Mouse (Mus musculus) thymus, adult 2 months (tissue): Measurements from ENCODE around the gene Znrf3. TPM values are rescaled to one million over a fixed set of nuclear protein-coding genes. Genes with fewer than 3 reads are reported as not detected.

ENCODE experiments used
- DNase-seq: peaks from one replicate; pipeline ENCODE4 v3.0.0; 2021
- H3K27ac ChIP-seq: fragments of 200-500 bp; 2 replicates; pipeline ENCODE4 v1.5.1; 2012; ENCODE audit warnings: low read length, control low read depth; ENCODE audit not compliant: control insufficient read depth, insufficient read depth
- H3K27me3 ChIP-seq: fragments of 200-500 bp; 2 replicates; pipeline ENCODE4 v1.6.1; 2012; ENCODE audit warnings: mild to moderate bottlenecking, low read length, moderate library complexity, mixed read lengths; ENCODE audit not compliant: control insufficient read depth, insufficient read depth
- H3K36me3 ChIP-seq: fragments of 200-500 bp; 2 replicates; pipeline ENCODE4 v1.6.1; 2012; ENCODE audit warnings: mild to moderate bottlenecking, low read length, moderate library complexity; ENCODE audit not compliant: control insufficient read depth, insufficient read depth
- H3K4me1 ChIP-seq: fragments of 200-500 bp; replicated peaks from 2 replicates; pipeline ENCODE4 v1.6.1; 2012; ENCODE audit warnings: low read length; ENCODE audit not compliant: control insufficient read depth, insufficient read depth
- H3K4me3 ChIP-seq: fragments of 200-500 bp; 2 replicates; pipeline ENCODE4 v1.5.1; 2012; ENCODE audit warnings: mild to moderate bottlenecking, low read length, control low read depth, moderate library complexity; ENCODE audit not compliant: control insufficient read depth, insufficient read depth
- CTCF ChIP-seq: fragments of 200-500 bp; IDR thresholded peaks from 2 replicates; pipeline ENCODE4 v1.5.1; 2012; ENCODE audit warnings: mild to moderate bottlenecking, control low read depth, low read length, moderate library complexity, borderline replicate concordance; ENCODE audit not compliant: control insufficient read depth, poor library complexity, insufficient read depth; ENCODE audit errors: extremely low read depth
- POLR2A ChIP-seq: fragments of 200-500 bp; IDR thresholded peaks from 2 replicates; pipeline ENCODE4 v1.6.1; 2012; ENCODE audit warnings: mild to moderate bottlenecking, low read length, control low read depth, moderate library complexity; ENCODE audit not compliant: control insufficient read depth, poor library complexity, insufficient read depth; ENCODE audit errors: extremely low read depth
- WGBS: fragments of 180-500 bp; shearing (Covaris S2); methylation state at CpG from one replicate; pipeline ENCODE4 v1.1.7; 2018; 5-methylcytosine and 5-hydroxymethylcytosine counted together
- polyA plus RNA-seq: library from polyadenylated mRNA; depleted of rRNA; stranded (reverse); fragments of >200 nt; gene quantifications from 2 replicates; pipeline ENCODE4 v1.2.3, GENCODE M21; 2012

The Znrf3 gene
- polyA plus RNA-seq, 1 experiment: 17.3 TPM

DNA sequence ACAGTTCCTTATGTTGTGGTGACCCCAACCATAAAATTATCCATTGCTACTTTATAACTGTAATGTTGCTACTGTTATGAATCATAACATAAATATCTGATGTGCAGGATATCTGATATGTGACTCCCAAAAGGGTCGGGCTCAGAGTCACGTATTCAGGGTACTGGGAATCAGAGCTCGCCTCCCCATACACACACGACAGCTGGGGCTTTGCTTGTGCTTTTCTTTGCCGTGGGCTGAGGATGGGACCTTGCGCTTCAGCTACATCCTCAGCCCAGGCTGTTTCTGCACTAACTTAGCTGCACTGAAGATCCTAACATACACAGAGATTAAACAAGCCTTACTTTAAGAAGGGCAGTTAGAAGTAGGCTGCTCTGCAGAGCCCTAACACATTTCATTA, 193.5 kb downstream of the Znrf3 start:
- peak overlapping the region; percentile 3; the same call in 1 of the 2 replicates for H3K27ac ChIP-seq
- H3K4me3 ChIP-seq: no peak overlapping the region
- no peak for DNase-seq
- peaks cover 54% of the 10 kb centered on the region for H3K4me1 ChIP-seq
- no peaks in the 10 kb centered on the region for H3K27me3 ChIP-seq
- 36% methylated on average over 6 of the region's 6 CpGs for WGBS
- TF ChIP-seq CTCF (no peak), POLR2A (no peak)
- H3K36me3 ChIP-seq: no peaks in the 10 kb centered on the region

DNA sequence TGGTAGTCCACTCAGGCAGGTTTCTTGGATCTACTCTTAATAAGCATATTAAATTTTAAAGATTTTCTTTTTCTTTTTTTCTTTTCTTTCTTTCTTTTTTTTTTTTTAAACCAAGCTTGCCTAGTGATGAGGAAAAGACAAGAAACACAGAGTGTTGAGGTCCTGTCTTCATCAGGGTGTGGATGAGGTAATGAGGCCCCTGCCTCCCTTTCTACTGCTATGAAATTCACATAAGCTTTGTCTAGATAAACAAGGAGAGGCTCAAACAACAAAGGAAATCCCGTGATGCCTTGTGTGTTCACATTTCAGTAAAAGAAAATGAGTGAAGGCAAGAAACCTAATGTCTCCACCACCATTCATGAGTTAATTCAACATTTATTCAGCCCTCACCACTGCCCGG, 196.4 kb downstream of the Znrf3 start:
- no peak for DNase-seq
- H3K4me1 ChIP-seq: peaks cover 58% of the 10 kb centered on the region
- TF ChIP-seq POLR2A (no peak), CTCF (no peak)
- peak overlapping the region; percentile 93 for H3K27ac ChIP-seq
- peaks cover 6% of the 10 kb centered on the region for H3K36me3 ChIP-seq
- no peaks in the 10 kb centered on the region for H3K27me3 ChIP-seq
- WGBS: 65% methylated on average over 2 of the region's 2 CpGs
- H3K4me3 ChIP-seq: no peak overlapping the region

DNA sequence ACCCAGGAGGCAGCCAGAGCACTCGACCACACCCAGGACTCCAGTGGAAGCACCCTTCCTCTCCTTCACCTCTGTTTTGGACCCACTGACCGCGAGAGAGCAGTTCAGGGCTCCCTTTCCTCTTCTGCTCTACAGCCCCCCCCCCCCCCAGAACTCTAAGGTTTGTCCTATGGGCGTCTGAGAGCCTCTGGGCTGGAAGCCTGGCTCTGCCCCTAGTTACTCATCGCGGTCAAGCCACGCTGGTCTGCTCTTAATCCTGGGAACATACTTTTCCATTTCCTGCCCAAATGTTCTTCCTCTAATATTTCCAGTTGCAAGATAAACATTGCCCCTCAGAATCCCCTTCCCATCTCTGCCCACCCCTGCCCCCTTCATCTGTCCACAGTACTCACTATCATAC, 199.2 kb downstream of the Znrf3 start:
- no peaks in the 10 kb centered on the region for H3K27me3 ChIP-seq
- peaks cover 31% of the 10 kb centered on the region for H3K36me3 ChIP-seq
- H3K27ac ChIP-seq: no peak overlapping the region
- WGBS: 92% methylated on average over 7 of the region's 7 CpGs
- DNase-seq: no peak
- no peak overlapping the region for H3K4me3 ChIP-seq
- TF ChIP-seq CTCF: no peak
- no peak for TF ChIP-seq POLR2A
- peaks cover 45% of the 10 kb centered on the region for H3K4me1 ChIP-seq

DNA sequence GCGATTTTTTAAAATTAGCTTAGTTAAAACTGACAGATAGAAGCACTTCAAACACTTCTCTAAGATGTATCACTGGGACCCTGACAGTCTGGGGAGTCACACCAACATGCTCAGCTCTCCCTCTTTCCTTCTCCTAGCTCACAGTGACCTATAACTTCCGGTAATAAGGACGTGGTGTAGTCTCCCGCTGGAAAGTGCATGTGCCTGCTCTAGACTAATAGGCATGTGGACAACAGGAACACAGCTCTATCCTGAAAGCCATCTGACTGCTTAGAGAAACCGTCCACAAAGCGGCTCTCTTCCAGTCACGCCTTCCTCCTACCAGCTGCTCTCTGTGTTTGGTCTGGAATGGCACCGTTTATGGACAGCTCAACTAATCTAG, 199.9 kb downstream of the Znrf3 start:
- H3K4me1 ChIP-seq: peaks cover 46% of the 10 kb centered on the region
- TF ChIP-seq CTCF: no peak
- no peak for TF ChIP-seq POLR2A
- H3K27me3 ChIP-seq: no peaks in the 10 kb centered on the region
- 72% methylated on average over 8 of the region's 8 CpGs for WGBS
- no peak overlapping the region for H3K4me3 ChIP-seq
- H3K36me3 ChIP-seq: peaks cover 34% of the 10 kb centered on the region
- H3K27ac ChIP-seq: no peak overlapping the region
- no peak for DNase-seq

DNA sequence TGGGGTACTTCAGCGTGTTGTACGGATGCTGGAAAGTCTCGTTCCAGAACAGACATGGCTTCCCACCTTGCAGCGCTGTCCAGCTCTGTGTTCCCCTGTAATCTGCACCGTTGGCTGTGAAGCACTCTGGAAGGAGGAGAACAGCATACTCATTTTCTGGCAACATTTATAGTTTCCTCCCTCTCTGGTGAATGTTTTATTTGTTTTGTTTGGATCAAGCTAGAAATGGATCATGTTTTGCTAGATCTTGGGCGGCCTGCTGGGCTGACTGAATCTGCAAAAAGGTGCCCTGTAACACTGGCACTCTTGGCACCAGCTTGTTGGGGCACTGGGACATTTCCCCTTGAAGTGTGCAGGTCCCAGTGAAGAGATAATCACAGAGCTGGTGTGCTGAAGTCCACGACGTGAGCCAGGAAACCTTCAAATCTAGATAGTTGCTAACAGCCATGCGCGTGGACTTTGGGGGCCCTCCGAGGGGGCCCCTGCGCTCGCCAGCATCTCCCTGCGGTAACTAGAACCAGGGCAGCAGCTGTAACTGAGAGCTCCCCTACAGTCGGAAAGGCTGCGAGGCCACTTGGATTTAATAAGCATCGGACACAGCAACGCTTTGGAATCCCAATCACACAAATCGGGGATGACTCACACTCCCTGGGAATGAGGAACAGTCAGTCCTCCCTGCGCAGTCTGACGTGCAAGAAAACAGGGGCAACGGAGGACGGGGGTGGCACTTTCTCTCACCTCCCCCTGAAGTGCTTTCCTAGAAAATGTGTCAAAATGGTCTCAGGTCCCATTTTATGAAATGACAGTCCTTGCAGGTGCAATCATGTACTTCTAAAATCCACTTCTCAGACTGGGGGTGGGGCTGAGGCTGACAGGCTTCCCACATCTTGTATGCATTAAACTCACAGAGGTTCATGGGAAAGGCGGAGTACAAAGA, 200.6 kb downstream of the Znrf3 start:
- 0 out of 2 replicates have a peak, but pooled peaks have one; percentile 11 for TF ChIP-seq CTCF
- TF ChIP-seq POLR2A: no peak
- Histone ChIP-seq H3K36me3 (peaks cover 34% of the 10 kb centered on the region), H3K4me3 (no peak overlapping the region), H3K4me1 (peaks cover 49% of the 10 kb centered on the region), H3K27me3 (no peaks in the 10 kb centered on the region), H3K27ac (peak overlapping the region; percentile 24; the same call in 1 of the 2 replicates)
- 81% methylated on average over 24 of the region's 24 CpGs for WGBS
- no peak for DNase-seq

DNA sequence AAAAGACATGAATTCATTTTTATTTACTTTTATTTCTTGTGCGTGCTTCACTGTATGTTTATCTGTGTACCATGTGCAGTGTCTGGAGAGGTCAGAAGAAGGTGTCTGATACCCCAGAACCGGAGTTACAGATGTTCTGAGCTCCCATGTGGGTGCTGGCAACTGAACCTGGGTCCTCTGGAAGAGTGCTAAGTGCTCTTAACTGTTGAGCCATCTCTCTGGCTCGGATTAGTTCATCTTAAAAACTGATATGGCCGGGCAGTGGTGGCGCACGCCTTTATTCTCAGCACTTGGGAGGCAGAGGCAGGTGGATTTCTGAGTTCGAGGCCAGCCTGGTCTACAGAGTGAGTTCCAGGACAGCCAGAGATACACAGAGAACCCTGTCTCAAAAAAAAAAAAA, 201.4 kb downstream of the Znrf3 start:
- WGBS: 97% methylated on average over 7 of the region's 7 CpGs

More for the DNA sequence above, 201.4 kb downstream of the Znrf3 start:
- DNase-seq: no peak
- Histone ChIP-seq H3K4me1 (peaks cover 45% of the 10 kb centered on the region), H3K27me3 (no peaks in the 10 kb centered on the region), H3K4me3 (no peak overlapping the region), H3K27ac (no peak overlapping the region), H3K36me3 (peaks cover 43% of the 10 kb centered on the region)
- TF ChIP-seq CTCF (no peak), POLR2A (no peak)
